Mouse (Mus musculus): ENCODE results near the gene Nfrkb.

The Nfrkb gene

GRCm38 (mm10) chr9:31386368-31387180 is 582 bp downstream of the Nfrkb start:
- Histone ChIP-seq H3K27me3 (ENCODE audit: control insufficient read depth, insufficient read depth, low read length, poor library complexity, severe bottlenecking) (no peaks in the 10 kb centered on the region), H3K36me3 (ENCODE audit: control insufficient read depth, insufficient read depth, low read length, poor library complexity, severe bottlenecking) (0 out of 2 replicates have a peak, but pooled peaks cover 2% of the 10 kb centered on the region)
- no peak for DNase-seq (ENCODE audit: low read depth, low spot score)

GRCm38 (mm10) chr9:31387206-31387605 is 1.2 kb downstream of the Nfrkb start:
- Histone ChIP-seq H3K36me3 (ENCODE audit: control insufficient read depth, insufficient read depth, low read length, poor library complexity, severe bottlenecking) (peaks cover 3% of the 10 kb centered on the region; the same call in 1 of the 2 replicates), H3K27me3 (ENCODE audit: control insufficient read depth, insufficient read depth, low read length, poor library complexity, severe bottlenecking) (no peaks in the 10 kb centered on the region)
- no peak for DNase-seq (ENCODE audit: low read depth, low spot score)

GRCm38 (mm10) chr9:31400441-31400840 is 14.4 kb downstream of the Nfrkb start:
- Histone ChIP-seq H3K36me3 (ENCODE audit: control insufficient read depth, insufficient read depth, low read length, poor library complexity, severe bottlenecking) (peaks cover 38% of the 10 kb centered on the region), H3K27me3 (ENCODE audit: control insufficient read depth, insufficient read depth, low read length, poor library complexity, severe bottlenecking) (no peaks in the 10 kb centered on the region)
- peak; percentile 74 for DNase-seq (ENCODE audit: low read depth, low spot score)

GRCm38 (mm10) chr9:31404311-31404710 is 18.3 kb downstream of the Nfrkb start:
- H3K27me3 ChIP-seq (ENCODE audit: control insufficient read depth, insufficient read depth, low read length, poor library complexity, severe bottlenecking) = no peaks in the 10 kb centered on the region
- DNase-seq (ENCODE audit: low read depth, low spot score) = no peak
- H3K36me3 ChIP-seq (ENCODE audit: control insufficient read depth, insufficient read depth, low read length, poor library complexity, severe bottlenecking) = peaks cover 28% of the 10 kb centered on the region

GRCm38 (mm10) chr9:31405217-31405616 is 19.2 kb downstream of the Nfrkb start:
- peak; percentile 43 for DNase-seq (ENCODE audit: low read depth, low spot score)
- peaks cover 26% of the 10 kb centered on the region for H3K36me3 ChIP-seq (ENCODE audit: control insufficient read depth, insufficient read depth, low read length, poor library complexity, severe bottlenecking)
- no peaks in the 10 kb centered on the region for H3K27me3 ChIP-seq (ENCODE audit: control insufficient read depth, insufficient read depth, low read length, poor library complexity, severe bottlenecking)

- Histone ChIP-seq H3K36me3 (ENCODE audit: control insufficient read depth, insufficient read depth, low read length, poor library complexity, severe bottlenecking) (peaks cover 15% of the 10 kb centered on the region), H3K27me3 (ENCODE audit: control insufficient read depth, insufficient read depth, low read length, poor library complexity, severe bottlenecking) (no peaks in the 10 kb centered on the region)
- DNase-seq (ENCODE audit: low read depth, low spot score) = no peak
These were observed 26.2 kb downstream of the Nfrkb start for GRCm38 (mm10) chr9:31412165-31412564.

- Histone ChIP-seq H3K36me3 (ENCODE audit: control insufficient read depth, insufficient read depth, low read length, poor library complexity, severe bottlenecking) (peaks cover 22% of the 10 kb centered on the region), H3K27me3 (ENCODE audit: control insufficient read depth, insufficient read depth, low read length, poor library complexity, severe bottlenecking) (no peaks in the 10 kb centered on the region)
- peak; percentile 67 for DNase-seq (ENCODE audit: low read depth, low spot score)
These were observed 32.8 kb downstream of the Nfrkb start for GRCm38 (mm10) chr9:31418821-31419220.

- Histone ChIP-seq H3K36me3 (ENCODE audit: control insufficient read depth, insufficient read depth, low read length, poor library complexity, severe bottlenecking) (peaks cover 15% of the 10 kb centered on the region; the same call in 1 of the 2 replicates), H3K27me3 (ENCODE audit: control insufficient read depth, insufficient read depth, low read length, poor library complexity, severe bottlenecking) (no peaks in the 10 kb centered on the region)
- DNase-seq (ENCODE audit: low read depth, low spot score) = no peak
These were observed 36.2 kb downstream of the Nfrkb start for GRCm38 (mm10) chr9:31422143-31422542.

- DNase-seq (ENCODE audit: low read depth, low spot score) = no peak
- Histone ChIP-seq H3K36me3 (ENCODE audit: control insufficient read depth, insufficient read depth, low read length, poor library complexity, severe bottlenecking) (no peaks in the 10 kb centered on the region), H3K27me3 (ENCODE audit: control insufficient read depth, insufficient read depth, low read length, poor library complexity, severe bottlenecking) (no peaks in the 10 kb centered on the region)
These were observed 43.0 kb downstream of the Nfrkb start for GRCm38 (mm10) chr9:31428971-31429370.

GRCm38 (mm10) chr9:31430011-31430410 is 44.0 kb downstream of the Nfrkb start:
- H3K27me3 ChIP-seq (ENCODE audit: control insufficient read depth, insufficient read depth, low read length, poor library complexity, severe bottlenecking) = no peaks in the 10 kb centered on the region
- no peaks in the 10 kb centered on the region for H3K36me3 ChIP-seq (ENCODE audit: control insufficient read depth, insufficient read depth, low read length, poor library complexity, severe bottlenecking)
- DNase-seq (ENCODE audit: low read depth, low spot score) = no peak

GRCm38 (mm10) chr9:31431751-31432150 is 45.8 kb downstream of the Nfrkb start:
- Histone ChIP-seq H3K36me3 (ENCODE audit: control insufficient read depth, insufficient read depth, low read length, poor library complexity, severe bottlenecking) (no peaks in the 10 kb centered on the region), H3K27me3 (ENCODE audit: control insufficient read depth, insufficient read depth, low read length, poor library complexity, severe bottlenecking) (no peaks in the 10 kb centered on the region)
- DNase-seq (ENCODE audit: low read depth, low spot score) = no peak

- Histone ChIP-seq H3K36me3 (ENCODE audit: control insufficient read depth, insufficient read depth, low read length, poor library complexity, severe bottlenecking) (no peaks in the 10 kb centered on the region), H3K27me3 (ENCODE audit: control insufficient read depth, insufficient read depth, low read length, poor library complexity, severe bottlenecking) (no peaks in the 10 kb centered on the region)
- no peak for DNase-seq (ENCODE audit: low read depth, low spot score)
These were observed 46.5 kb downstream of the Nfrkb start for GRCm38 (mm10) chr9:31432336-31432975.

GRCm38 (mm10) chr9:31433431-31433830 is 47.4 kb downstream of the Nfrkb start:
- H3K36me3 ChIP-seq (ENCODE audit: control insufficient read depth, insufficient read depth, low read length, poor library complexity, severe bottlenecking) = no peaks in the 10 kb centered on the region
- DNase-seq (ENCODE audit: low read depth, low spot score) = no peak

GRCm38 (mm10) chr9:31435415-31435814 is 49.4 kb downstream of the Nfrkb start:
- DNase-seq (ENCODE audit: low read depth, low spot score) = no peak

More at GRCm38 (mm10) chr9:31433431-31433830, 47.4 kb downstream of the Nfrkb start:
- H3K27me3 ChIP-seq (ENCODE audit: control insufficient read depth, insufficient read depth, low read length, poor library complexity, severe bottlenecking) = no peaks in the 10 kb centered on the region

GRCm38 (mm10) chr9:31437861-31438260 is 51.9 kb downstream of the Nfrkb start:
- Histone ChIP-seq H3K27me3 (ENCODE audit: control insufficient read depth, insufficient read depth, low read length, poor library complexity, severe bottlenecking) (no peaks in the 10 kb centered on the region), H3K36me3 (ENCODE audit: control insufficient read depth, insufficient read depth, low read length, poor library complexity, severe bottlenecking) (no peaks in the 10 kb centered on the region)
- no peak for DNase-seq (ENCODE audit: low read depth, low spot score)

More at GRCm38 (mm10) chr9:31435415-31435814, 49.4 kb downstream of the Nfrkb start:
- no peaks in the 10 kb centered on the region for H3K27me3 ChIP-seq (ENCODE audit: control insufficient read depth, insufficient read depth, low read length, poor library complexity, severe bottlenecking)
- no peaks in the 10 kb centered on the region for H3K36me3 ChIP-seq (ENCODE audit: control insufficient read depth, insufficient read depth, low read length, poor library complexity, severe bottlenecking)
